Mouse (Mus musculus): Measurements from ENCODE around the gene 4930404N11Rik.

DNA sequence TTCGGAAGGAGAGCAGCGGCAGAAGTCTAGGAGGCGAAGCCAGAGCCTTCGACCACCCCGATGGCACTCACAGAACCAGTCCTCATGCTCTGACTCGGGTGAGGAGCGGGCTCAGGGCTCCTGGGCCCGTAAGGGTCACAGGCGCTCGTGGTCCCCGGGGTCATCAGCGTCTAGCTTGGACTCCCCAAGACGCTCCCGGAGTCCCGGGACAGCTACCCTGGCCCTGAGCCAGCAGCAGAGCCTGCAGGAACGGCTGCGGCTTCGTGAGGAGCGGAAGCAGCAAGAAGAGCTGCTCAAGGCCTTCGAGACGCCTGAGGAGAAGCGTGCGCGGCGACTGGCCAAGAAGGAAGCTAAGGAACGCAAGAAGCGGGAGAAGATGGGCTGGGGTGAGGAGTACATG lies 43.2 kb downstream of the 4930404N11Rik start:
- TF ChIP-seq CTCF (IDR thresholded peaks at IDR 0.05; ENCODE audit: borderline replicate concordance, insufficient read depth, low read length) (no peak), POLR2A (IDR thresholded peaks at IDR 0.05; ENCODE audit: low read depth, low read length) (no peak)

Data from embryonic fibroblast, embryonic 13.5 days (primary cell).